Mouse (Mus musculus): Measurements from ENCODE around the gene Gipc2. TPM values are rescaled to one million over a fixed set of nuclear protein-coding genes. Genes with fewer than 3 reads are reported as not detected.
"Not testable (repeated sequence)": the region's sequence is repeated elsewhere in the genome, so short reads cannot be mapped to it uniquely, and the experiment has no call there.

The Gipc2 gene
- total RNA-seq, 2 experiments from 2014 or later = 3.6 to 4.0 TPM

DNA sequence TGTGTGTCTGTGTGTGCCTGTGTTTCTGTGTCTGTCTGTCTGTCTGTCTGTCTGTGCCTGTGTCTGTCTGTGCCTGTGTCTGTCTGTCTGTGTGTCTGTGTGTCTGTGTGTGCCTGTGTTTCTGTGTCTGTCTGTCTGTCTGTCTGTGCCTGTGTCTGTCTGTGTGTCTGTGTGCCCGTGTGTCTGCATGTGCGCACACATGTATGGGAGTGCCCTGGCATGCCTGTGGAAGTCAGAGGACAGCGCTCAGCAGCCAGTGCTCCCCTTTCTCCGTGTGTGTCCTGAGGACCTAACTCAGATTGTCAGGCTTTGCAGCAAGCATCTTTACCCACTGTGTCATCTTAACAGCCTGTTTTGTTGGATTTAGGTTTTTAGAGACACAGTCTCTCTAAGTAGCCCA is 36.6 kb downstream of the Gipc2 start:
- intact Hi-C loops (cut with DNase I); DNase-seq (ENCODE audit: extremely low spot score in 1 of 2, low spot score in 2 of 2): not testable (repeated sequence)

DNA sequence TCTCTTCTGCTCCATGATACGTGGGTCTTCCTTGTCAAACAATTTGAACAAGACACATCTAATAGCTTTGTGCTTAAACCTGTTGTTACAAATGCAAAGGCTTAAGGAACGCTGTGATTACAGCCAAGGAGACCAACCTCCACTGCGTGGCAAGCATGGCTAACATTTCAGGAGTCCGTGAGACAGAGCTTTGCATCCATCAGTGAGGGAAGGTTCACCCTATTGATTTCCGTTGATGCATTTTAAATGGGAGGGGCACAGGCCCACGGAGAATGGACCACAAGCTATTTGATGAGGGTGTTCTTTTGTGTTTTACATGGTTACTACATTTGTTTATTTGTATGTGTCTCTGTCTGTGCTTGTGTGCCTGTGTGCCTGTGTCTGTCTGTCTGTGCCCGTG is 37.4 kb downstream of the Gipc2 start:
- intact Hi-C loops (cut with DNase I) = no loop called here
- DNase-seq (ENCODE audit: extremely low spot score in 1 of 2, low spot score in 2 of 2) = no peak

DNA sequence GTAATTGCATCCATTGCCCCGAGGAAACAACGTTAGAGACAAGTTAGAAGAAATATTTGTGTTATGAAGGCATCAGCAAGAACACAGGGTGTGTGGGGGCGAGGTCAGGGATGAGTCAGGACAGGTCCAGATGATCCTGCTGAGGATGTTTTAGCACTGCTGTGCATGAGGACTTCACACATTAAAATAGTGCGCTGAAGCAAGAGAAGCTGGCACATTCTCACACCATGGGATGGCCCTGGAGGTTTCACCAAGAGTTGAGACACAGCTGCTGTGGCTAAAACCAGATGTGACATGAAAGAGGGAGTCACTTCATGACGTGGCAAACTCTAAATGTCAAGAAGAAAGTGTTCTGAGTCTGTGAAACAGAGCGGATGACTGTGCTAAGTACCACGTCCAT is 38.9 kb downstream of the Gipc2 start:
- intact Hi-C loops (cut with DNase I) = no loop called here
- no peak for DNase-seq (ENCODE audit: extremely low spot score in 1 of 2, low spot score in 2 of 2)

DNA sequence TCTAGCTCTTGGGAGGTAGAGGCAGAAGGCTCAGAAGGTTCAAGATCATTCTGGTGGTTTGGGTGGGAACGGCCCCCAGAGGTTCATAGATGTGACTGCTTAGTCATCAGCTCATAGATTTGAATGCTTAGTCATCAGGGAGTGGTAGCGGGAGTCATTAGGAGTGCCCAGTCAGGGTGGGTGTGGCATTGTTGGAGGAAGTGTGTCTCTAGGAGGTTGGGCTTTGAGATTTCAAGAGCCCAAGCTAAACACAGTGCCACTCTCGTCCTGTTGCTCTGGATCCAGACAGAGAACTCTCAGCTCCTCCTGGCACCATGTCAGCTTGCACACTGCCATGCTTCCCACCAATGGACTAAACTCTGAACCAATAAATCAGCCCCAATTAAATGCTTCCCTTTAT is 43.3 kb downstream of the Gipc2 start:
- intact Hi-C loops (cut with DNase I) = no loop called here

DNA sequence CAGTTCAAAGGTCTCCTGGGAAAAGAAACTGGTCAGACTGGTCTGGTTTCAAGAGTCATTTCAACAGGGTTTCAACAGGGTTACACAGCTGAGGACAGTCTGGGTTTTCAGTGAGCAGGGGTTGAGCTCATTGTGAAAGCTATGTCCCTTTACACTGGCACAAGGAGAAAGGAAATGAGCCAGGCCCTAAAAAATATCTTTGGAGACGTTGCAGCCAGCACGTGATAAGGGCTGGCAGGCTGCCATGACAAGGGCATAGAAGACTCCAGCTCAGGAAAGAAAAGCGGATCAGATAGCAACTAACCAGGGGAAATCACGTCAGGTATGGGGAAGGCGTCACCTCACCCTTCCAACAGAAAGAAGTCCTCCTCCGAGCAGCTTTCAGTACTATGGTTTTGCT is 43.9 kb downstream of the Gipc2 start:
- peak in 1 of 2 experiments; percentile 73 for DNase-seq (ENCODE audit: extremely low spot score in 1 of 2, low spot score in 2 of 2)
- intact Hi-C loops (cut with DNase I) = no loop called here

More for the DNA sequence above, 43.3 kb downstream of the Gipc2 start:
- peak in 1 of 2 experiments; percentile 38 for DNase-seq (ENCODE audit: extremely low spot score in 1 of 2, low spot score in 2 of 2)

DNA sequence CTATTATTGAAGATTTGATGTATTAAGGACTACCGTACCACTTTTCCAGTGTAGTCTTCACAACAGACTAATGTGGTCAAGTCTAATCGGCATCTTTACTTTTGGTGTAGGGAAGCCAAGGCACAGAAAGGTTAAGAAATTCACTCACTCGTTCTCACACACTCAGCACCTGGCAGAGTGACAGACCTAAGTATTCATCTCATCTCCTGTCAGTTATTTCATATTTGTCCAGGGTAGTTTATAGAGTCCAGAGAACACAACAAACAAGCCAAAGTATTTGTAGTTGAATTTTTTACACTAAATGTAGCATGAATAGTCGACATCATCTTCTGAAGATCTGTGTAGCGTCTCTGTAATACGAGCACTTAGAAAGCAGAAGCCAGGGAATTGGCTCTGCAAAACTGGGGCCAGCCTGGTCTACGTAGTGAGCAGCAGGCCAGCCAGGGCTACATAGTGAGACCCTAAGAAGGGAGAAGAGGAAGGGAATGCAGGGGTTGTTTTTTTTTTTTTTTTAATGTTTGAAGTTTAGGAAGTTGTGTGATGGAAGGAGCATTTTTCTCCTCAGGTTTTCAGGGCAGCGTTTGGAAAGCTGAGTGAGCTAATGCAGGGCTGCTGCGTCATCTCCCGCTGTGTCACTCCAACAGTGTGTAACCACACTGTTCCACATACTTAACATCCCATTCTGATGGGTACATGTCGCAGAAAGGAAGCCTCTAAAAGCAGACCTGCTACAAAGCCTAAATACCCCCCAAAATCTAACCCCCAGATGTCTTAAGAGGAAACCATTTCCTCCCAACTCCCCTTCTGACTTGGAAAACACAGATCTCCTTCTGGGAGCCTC is 44.6 kb downstream of the Gipc2 start:
- DNase-seq (ENCODE audit: extremely low spot score in 1 of 2, low spot score in 2 of 2) = no peak
- intact Hi-C loops (cut with DNase I) = no loop called here

DNA sequence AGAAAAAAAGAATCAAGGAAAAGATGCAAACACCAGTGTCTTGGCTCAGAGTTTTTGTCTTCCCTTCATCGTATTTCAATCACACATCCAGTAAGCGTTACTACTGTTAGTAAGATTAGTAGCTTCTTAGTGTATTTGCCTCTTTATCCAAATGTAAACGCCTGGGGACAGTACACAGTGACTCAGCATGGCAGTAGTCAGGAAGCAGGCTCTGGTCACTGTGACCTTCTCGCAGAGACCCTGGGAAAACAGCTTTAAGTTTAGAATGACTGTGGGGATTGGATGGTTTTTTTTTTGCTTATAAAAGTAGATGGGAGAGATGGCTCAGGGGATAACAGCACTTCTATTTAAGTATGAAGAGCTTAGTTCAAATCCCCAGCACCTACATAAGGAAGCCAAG is 46.0 kb downstream of the Gipc2 start:
- no peak for DNase-seq (ENCODE audit: extremely low spot score in 1 of 2, low spot score in 2 of 2)
- intact Hi-C loops (cut with DNase I) = no loop called here

DNA sequence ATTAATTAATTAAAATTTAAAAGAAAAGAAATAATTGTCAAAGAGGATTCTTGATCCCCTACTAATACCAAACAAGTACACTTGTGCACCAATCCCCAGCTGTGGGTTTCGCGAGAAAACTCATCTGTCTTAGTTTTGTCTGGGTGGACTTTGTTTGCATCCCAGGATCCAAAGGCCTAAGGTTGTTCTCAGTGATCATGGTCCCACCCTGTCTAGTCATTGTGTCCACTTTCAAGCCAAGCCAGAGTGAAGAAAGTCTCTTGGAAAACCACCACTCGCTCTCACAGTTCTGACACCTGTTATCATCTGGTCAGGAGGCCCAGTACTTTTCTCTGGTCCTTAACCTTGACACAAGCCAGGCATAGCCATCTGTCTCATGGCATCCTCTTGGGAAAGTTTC is 48.1 kb downstream of the Gipc2 start:
- no peak for DNase-seq (ENCODE audit: extremely low spot score in 1 of 2, low spot score in 2 of 2)
- intact Hi-C loops (cut with DNase I) = no loop called here

DNA sequence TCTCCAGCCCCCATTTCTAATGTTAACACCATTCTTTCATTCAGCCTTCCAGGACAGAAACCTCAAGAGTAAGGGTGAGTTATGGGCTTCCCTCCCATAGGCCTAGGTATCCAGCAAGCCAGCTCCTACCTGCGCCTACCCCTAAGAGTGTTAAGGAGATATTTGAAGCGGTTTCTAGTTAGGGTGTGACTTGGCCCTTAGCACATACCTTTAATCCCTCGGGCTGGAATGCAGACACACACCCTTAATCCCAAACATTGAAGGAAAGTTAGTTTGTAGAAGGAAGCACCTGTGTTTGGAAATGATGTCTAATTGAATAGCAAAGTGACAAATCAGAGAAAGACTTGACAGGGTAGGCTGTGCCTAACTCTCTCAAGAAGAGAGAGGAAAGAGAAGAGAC is 49.9 kb downstream of the Gipc2 start:
- DNase-seq (ENCODE audit: extremely low spot score in 1 of 2, low spot score in 2 of 2) = no peak
- intact Hi-C loops (cut with DNase I) = no loop called here

DNA sequence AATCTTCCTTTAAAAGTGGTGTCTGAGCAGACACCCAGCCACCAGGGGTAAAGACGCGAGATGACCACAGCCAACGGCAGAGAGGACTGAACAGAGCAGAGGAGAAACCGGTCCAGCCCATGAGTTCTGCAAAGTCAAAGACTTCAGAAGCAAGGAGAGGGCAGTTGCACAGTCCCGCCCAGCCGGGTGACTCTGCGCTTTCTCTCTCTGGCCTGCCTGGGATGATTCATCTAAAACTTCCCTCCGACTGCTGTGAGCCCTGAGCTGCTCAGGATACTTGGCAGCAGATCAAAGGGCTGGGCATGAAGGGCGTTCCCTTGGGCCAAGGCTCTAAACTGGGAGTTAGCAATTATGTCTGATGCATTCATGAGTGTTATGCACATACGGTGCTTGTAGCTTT is 51.2 kb downstream of the Gipc2 start:
- peak in 1 of 2 experiments; percentile 90 for DNase-seq (ENCODE audit: extremely low spot score in 1 of 2, low spot score in 2 of 2)
- intact Hi-C loops (cut with DNase I) = loop anchor here (5.0 kb wide), 2 partner anchors 78 to 98 kb away; partner anchors contain the start of genes Dnajb4 and Fubp1

DNA sequence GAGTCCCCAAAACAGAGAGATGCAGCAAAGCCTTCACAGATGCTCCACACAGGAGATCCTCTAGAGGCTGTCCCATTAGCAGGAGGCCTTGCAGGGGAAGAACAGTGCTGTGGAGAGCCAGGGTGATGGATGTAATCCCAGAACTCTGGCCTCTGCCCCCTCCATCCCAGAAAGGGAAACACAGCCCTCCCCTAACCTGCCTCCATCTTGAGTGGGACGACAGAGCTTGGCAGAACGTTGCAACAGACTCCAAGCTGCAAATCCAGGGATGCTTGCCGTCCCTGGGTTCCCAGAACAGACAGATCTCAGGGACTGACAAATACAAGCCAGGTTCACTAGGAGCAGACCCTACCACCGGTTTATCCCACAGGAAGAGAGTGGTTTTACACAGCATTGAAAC is 51.8 kb downstream of the Gipc2 start:
- DNase-seq (ENCODE audit: extremely low spot score in 1 of 2, low spot score in 2 of 2) = no peak
- intact Hi-C loops (cut with DNase I) = loop anchor here (5.0 kb wide), 2 partner anchors 78 to 98 kb away; partner anchors contain the start of genes Dnajb4 and Fubp1

DNA sequence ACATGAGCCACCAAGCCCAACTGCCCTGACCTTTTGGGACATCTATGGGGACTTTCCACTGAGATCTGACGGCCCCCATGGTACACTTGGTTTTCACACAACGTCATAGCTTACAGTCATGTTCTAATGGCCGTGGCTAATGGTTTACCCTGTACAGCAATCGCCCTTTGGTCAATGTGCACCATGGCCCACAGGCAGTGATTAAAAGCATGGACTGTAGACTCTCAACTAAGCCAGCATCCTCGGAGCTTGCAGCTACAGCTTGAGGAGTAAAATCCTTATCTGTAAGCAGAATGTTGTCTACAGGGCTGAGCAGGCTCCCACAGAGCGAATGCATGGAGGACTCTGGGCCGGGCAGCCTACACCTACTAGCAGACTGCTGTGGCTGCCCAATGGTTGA is 52.5 kb downstream of the Gipc2 start:
- DNase-seq (ENCODE audit: extremely low spot score in 1 of 2, low spot score in 2 of 2) = no peak
- intact Hi-C loops (cut with DNase I) = loop anchor here (5.0 kb wide), 2 partner anchors 79 to 99 kb away; partner anchors contain the start of genes Dnajb4 and Fubp1

DNA sequence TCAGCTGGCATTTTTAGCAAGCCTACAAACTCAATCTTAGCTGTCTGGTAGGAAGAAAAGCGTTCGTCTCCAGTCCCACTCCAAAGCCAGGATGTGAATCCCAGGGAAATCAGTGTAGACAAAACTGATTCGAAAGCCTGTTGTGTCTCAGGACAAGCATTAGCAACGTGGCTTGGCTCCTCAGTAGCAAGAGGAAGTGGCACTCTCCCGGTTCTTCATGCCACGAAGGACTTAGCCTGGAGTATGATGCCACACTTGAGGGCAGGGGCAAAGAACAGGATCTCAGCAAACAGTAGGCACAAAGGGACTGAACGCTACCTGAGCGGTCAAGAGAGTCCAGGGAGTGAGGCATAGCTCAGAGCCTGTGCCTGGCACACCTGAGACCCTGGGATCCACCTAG is 53.4 kb downstream of the Gipc2 start:
- DNase-seq (ENCODE audit: extremely low spot score in 1 of 2, low spot score in 2 of 2) = no peak
- intact Hi-C loops (cut with DNase I) = loop anchor here (5.0 kb wide), 2 partner anchors 80 to 100 kb away; partner anchors contain the start of genes Dnajb4 and Fubp1

DNA sequence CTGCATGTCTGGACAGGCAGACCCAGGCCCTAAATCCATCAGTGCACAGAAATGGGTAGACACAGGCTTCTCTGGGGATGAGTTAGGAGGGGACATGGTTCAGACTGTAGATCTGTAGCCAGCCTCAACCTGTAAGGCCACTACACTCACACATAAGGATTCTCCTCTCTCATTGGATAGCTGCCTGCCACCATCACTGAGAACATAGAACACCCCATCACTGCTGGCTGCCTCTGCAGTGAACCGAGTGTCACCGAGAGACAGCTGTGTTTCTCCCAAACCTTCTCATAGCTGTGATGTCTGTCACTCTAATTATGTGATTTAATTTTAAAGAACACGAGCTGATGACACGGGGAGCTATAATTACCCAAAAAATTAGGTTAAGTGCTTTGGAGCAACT is 54.5 kb downstream of the Gipc2 start:
- intact Hi-C loops (cut with DNase I) = loop anchor here (5.0 kb wide), 2 partner anchors 81 to 101 kb away; partner anchors contain the start of genes Dnajb4 and Fubp1
- DNase-seq (ENCODE audit: extremely low spot score in 1 of 2, low spot score in 2 of 2) = no peak

DNA sequence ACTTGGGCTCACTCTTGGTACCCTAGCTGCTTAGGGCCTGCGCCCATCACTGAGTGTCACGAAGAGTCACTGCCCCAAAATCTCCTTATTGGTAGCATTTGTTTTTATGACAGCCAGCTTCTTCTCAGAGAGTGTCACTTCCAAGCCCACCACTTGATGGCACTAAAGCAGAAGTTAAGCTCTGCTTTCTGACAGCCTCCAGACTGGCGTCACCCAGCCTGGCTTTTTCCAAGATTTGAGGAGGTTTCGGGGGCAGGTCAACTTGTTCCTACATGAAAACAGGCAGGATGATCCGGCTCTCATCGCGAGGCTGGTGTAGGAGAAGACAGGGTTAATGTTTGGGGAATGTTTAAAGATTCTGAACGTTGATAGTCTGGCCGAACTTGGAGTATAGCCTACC is 54.9 kb downstream of the Gipc2 start:
- intact Hi-C loops (cut with DNase I) = loop anchor here (5.0 kb wide), 2 partner anchors 81 to 101 kb away; partner anchors contain the start of genes Dnajb4 and Fubp1
- peak; percentile 79 to 84 for DNase-seq (ENCODE audit: extremely low spot score in 1 of 2, low spot score in 2 of 2)

DNA sequence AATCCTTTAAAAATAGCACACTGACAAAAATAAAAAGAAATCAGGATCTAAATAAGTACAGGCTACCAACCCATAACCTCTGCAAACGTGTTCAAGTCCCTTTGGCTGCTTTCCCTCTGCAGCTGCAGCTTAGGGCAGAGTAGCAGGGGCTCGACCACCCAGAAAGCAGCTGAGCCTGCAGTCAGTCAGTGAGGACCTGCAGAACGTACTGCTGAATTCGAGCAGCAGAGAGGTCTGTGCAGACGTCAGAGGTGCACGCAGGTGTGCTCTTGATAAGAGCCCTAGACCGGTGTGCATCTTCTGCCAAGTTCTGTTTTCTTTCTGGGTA is 56.8 kb downstream of the Gipc2 start:
- DNase-seq (ENCODE audit: extremely low spot score in 1 of 2, low spot score in 2 of 2) = no peak
- intact Hi-C loops (cut with DNase I) = no loop called here

DNA sequence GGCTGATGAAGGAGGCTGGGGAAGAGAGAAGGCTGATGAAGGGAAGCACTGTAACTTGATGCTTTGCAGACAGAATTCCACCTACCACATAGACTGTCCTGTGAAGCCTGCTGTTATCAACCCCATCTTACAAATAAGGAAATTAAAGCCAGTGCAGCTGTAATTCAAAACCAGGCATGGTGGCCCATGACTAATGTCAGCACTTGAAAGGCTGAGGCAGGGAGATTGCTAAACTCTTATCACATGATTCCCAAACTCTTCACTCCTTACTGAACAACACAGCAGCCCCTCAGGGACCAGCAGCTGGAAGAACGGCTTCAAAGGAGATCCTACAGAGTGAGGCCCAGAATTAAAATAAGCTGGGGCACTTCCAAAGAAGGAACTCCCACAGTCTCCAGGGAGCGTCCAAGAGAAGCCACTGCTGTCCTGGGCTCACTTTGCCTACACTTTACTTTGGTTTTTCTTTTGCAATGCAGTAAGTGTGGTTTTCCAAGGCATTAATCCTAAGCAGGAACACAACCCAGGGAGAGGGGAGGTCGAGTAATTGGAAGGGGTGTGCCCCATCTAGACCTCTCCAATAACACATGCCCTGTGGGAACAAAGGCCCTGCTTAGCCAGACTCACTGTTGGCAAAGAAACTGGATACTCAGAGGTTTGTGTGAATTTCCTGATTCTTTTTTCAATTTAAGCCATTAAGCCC is 57.3 kb downstream of the Gipc2 start:
- intact Hi-C loops (cut with DNase I) = no loop called here
- DNase-seq (ENCODE audit: extremely low spot score in 1 of 2, low spot score in 2 of 2) = no peak

DNA sequence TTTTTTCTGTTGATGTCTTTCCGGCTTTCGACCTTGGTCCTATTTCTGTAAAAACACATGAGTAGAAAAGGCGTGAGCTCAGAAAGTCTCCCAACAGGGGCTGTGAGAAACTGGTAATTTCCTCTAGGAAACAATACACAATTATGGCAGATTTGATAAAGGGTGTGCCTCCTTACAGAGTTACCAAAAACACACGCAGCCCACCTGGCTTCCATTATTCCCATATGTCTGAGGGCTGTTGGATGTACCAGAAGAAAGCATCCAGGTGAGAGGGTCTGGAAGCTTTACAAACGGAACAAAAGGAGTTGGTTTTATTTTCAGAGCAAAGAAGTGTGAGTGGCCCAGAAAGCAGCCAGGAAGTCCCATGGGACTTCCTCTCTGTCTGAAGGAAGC is 58.0 kb downstream of the Gipc2 start:
- intact Hi-C loops (cut with DNase I) = no loop called here
- no peak for DNase-seq (ENCODE audit: extremely low spot score in 1 of 2, low spot score in 2 of 2)

DNA sequence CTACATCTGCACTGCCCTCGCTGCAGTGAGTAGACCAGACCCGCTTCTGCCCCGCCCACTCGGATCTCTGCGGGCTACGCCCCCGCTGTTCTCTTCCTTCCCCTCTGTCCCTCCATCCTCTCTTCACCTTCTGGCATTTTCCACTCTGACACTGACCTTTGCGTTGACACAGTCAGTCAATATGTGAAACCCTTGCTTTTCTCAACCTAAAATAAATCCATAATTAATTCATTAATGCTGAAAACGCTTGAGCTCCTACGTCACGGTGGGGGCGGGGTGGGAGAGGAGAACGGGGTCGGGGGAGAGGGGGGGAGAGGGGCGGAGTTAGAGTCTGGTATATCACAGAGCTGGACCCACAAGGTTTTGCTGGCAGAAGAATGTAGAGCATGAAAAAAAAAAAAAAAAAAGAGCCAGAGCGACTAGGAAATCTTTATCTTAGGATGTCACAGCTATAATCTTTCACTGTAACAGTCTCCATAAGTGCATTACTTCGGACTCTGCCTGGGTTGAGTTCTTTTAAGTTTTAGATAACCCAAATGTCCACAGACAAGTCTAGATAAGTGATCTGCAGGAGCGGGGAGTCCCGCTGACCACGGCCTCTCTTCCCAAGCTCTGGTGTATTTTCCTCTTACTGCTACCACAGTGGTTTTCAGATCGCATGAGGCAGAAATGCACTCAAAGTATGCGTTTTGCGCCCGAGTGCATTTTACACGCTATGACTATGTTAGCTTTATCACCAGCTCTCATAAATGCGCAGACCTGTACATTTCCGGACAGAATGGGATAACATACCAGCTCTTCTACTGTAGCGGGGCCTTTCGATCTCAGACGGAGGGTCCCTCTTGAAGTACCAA is 58.7 kb downstream of the Gipc2 start:
- peak in 1 of 2 experiments; percentile 51 for DNase-seq (ENCODE audit: extremely low spot score in 1 of 2, low spot score in 2 of 2)
- intact Hi-C loops (cut with DNase I) = no loop called here
